Mouse (Mus musculus): ENCODE measurements around the gene Muc5b.

Muc5b gene

GRCm38 (mm10) chr7:141902791-141903190, 63.9 kb downstream of the Muc5b start:
- DNase-seq: peak in 1 of 2 experiments; percentile 40

DNA sequence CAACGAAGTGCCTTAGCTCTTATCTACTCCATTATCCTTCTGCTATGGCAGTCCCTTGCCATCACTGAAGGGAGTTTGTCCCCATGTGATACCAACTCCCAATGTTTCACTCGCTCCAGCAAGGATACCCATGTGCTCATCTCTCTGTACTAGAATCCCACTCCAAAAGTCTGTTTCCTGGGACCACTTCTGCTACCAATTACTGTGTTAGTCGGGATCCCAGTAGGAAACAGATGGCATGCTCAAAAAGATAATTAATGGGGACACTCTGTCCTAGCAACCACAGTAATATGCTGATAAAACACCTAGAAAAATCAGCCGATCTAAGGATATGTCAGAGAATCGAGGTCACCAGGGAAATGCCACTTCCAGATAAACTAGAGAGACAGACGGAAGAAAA, 69.7 kb downstream of the Muc5b start:
- no peak for DNase-seq

GRCm38 (mm10) chr7:141911305-141911704, 72.4 kb downstream of the Muc5b start:
- no peak for DNase-seq

- DNase-seq: no peak
These were observed 79.5 kb downstream of the Muc5b start, which contains the start of gene Tollip for GRCm38 (mm10) chr7:141918407-141918806. Gene Tollip, minus strand, starts transcription at chr7:141918507.

Measured in cerebellum, postnatal 14 days (tissue).